Mouse (Mus musculus) liver, adult 2 months (tissue): Measurements from ENCODE around the gene Atg16l2.

Experiments
- CTCF ChIP-seq: fragments of 200-500 bp; IDR thresholded peaks from 2 replicates; pipeline ENCODE4 v1.5.1; 2011; ENCODE audit warnings: low read depth, low read length, control low read depth
- POLR2A ChIP-seq: fragments of 200-500 bp; IDR thresholded peaks from 2 replicates; pipeline ENCODE4 v1.6.1; 2011; ENCODE audit warnings: low read length, control low read depth; ENCODE audit not compliant: insufficient read depth; ENCODE audit errors: extremely low read depth

DNA sequence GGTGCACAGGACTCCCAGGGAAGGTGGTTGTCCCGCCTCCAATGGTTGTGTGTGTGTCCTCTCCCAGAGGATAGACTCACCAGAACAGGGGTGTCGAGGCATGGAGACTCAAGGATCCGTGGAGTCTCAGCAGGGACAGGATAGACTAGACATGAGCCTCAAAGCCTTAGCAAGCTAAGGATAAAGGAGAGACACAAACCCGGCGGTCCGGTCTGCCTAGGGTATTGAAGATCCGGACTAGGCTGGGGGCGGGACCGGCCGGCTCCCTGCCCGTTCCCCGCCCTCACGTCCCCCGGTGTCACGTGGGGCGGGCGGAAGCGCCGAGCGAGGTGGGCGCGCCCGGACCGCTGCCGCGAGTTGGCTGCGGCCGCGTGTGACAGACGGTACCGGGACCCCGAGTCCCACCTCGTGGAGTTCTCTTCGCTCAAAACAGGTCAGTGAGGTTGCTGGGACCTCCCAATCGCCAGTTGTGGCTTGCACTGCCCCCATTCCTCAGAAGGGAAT lies 45.8 kb upstream of the Atg16l2 start, which contains the start of gene Arap1:
- TF ChIP-seq CTCF (no peak), POLR2A (no peak)
